Mouse (Mus musculus): Measurements from ENCODE around the gene P2ry2. TPM values are rescaled to one million over a fixed set of nuclear protein-coding genes. Genes with fewer than 3 reads are reported as not detected.

The P2ry2 gene
- total RNA-seq, 2 experiments from 2014 or later = 0.58 to 0.67 TPM

GRCm38 (mm10) chr7:100960462-100960861, 52.2 kb downstream of the P2ry2 start:
- intact Hi-C loops (cut with DNase I) = no loop called here
- no peak for DNase-seq (ENCODE audit: extremely low spot score in 1 of 2, low spot score in 2 of 2)

GRCm38 (mm10) chr7:100958426-100958825, 54.2 kb downstream of the P2ry2 start:
- no peak for DNase-seq (ENCODE audit: extremely low spot score in 1 of 2, low spot score in 2 of 2)
- intact Hi-C loops (cut with DNase I) = no loop called here

DNA sequence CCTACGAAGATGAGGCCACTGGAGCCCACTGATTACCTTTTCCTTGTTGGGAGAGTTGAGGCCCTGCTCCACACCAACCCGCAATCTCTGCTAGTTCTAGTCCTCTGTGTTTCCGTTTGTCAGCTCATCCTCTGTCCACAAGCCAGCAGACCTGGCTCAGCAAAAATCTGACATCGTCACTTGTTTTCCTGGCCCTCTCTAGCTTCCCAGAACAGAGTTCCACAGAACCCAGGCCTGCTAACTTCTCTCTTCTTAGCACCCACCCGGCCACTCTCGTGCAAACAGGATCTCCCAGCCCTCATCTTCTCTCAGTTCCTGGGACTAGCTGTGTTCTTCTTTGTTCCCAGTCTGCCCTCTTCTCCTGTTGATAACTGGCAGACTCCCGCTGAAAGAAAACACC, 60.0 kb downstream of the P2ry2 start:
- intact Hi-C loops (cut with DNase I) = no loop called here
- DNase-seq (ENCODE audit: extremely low spot score in 1 of 2, low spot score in 2 of 2) = no peak

DNA sequence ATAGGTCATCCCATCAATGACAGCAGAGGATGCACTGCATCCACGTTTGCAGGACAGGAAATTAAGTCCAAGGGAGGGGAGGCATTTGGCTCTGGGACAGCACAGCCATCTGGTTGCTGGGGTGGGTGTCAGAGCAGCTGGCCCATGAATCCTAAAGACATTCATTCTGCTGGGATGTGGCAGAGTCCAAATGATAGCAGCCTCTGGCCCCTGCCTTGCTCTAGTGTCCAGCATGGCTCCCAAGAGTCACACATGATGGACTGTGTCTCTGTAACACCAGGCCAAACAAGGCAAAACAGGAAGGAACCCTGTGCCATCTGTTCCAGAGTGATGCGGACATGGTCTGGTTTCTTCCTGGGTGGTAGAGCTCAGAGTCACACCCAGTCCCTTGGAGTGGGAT, 60.8 kb downstream of the P2ry2 start:
- DNase-seq (ENCODE audit: extremely low spot score in 1 of 2, low spot score in 2 of 2) = no peak
- intact Hi-C loops (cut with DNase I) = no loop called here

- DNase-seq (ENCODE audit: extremely low spot score in 1 of 2, low spot score in 2 of 2) = peak in 1 of 2 experiments; percentile 65
- intact Hi-C loops (cut with DNase I) = no loop called here
These were observed 62.1 kb downstream of the P2ry2 start for GRCm38 (mm10) chr7:100950481-100951010.

DNA sequence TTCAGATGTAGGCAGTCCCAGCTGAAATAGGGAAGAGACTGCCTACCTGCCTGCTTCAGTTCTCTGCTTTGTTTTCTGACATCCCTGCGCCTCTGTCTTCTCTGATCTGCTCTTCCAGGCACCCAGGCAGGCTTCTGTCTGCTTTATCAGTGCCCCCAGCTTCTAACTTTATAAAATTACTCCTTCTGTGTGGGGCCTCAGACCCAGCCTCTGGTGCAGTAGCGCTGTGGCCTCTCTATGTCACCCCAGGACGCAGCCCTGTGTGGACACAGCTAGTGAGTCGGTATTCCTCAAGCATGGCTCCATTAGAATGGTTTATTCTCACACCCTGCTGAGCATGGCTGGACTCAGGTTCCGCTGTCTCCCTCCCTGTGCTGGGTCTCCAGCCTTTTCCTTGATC, 62.6 kb downstream of the P2ry2 start:
- intact Hi-C loops (cut with DNase I) = no loop called here
- no peak for DNase-seq (ENCODE audit: extremely low spot score in 1 of 2, low spot score in 2 of 2)

Other genes starting within 250 kb of the P2ry2 start
- gene Relt, start 149.4 kb downstream of the P2ry2 start, total RNA-seq (2021) = 1 to 10 TPM; 9.0 to 9.4 TPM
- 10 to 100 TPM; 58.2 to 59.6 TPM for gene Arhgef17, start 80.8 kb downstream of the P2ry2 start, total RNA-seq (2021)
- 1 to 10 TPM; 3.5 to 4.0 TPM for gene P2ry6, start 38.2 kb downstream of the P2ry2 start, total RNA-seq (2021)
- 10 to 100 TPM; 62.2 to 66.4 TPM for gene Fchsd2, start 80.0 kb upstream of the P2ry2 start, total RNA-seq (2021)

Measured in left cerebral cortex, postnatal 10 days (tissue).